Mouse (Mus musculus) ovary, postnatal 36 days (tissue): ENCODE measurements around the gene Bcl9.
A peak's percentile ranks its signal among the peaks of the same experiment; 100 is the strongest.

ENCODE experiments used
- DNase-seq: peaks from one replicate; pipeline ENCODE4 v3.0.0; 2022; ENCODE audit warnings: low spot score, mixed read lengths

The Bcl9 gene

DNA sequence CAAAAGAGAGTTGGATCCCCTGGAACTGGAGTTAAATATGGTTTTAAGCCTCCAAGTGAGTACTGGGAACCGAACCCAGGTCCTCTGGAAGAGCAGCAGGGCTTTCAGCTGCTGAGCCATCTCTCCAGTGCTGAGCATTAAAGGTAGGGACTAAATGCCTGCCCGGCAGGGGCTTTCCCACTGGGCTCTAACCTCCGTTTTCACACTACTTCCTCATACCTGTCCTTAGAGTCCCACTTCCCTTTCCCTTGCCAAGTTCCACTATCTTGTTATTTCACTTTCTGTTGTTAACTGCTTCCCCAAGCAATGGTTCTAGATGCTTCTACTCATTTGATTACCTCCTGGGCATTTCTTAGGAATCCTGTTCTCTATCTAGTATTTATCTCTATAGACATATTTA, 65.4 kb downstream of the Bcl9 start:
- DNase-seq: no peak

DNA sequence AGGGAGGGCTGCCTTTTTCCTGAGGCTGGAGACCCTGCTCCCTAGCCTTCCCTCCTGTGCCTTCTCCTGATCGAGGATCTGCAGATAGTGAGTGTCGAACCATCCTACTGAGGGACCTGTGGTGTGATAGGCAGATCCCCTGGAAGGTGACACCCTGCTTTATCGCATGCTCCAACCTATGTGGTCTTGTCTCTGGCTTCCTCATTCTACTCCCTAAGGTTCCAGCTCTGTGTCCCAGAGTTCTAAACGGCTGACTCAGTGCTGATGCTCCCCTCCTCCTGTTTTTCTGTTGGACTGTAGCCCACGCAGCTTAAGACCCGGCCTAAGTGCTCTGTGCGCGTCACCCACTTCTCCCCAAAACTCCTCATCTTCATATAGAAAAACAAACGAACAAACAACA, 65.9 kb downstream of the Bcl9 start:
- no peak for DNase-seq

DNA sequence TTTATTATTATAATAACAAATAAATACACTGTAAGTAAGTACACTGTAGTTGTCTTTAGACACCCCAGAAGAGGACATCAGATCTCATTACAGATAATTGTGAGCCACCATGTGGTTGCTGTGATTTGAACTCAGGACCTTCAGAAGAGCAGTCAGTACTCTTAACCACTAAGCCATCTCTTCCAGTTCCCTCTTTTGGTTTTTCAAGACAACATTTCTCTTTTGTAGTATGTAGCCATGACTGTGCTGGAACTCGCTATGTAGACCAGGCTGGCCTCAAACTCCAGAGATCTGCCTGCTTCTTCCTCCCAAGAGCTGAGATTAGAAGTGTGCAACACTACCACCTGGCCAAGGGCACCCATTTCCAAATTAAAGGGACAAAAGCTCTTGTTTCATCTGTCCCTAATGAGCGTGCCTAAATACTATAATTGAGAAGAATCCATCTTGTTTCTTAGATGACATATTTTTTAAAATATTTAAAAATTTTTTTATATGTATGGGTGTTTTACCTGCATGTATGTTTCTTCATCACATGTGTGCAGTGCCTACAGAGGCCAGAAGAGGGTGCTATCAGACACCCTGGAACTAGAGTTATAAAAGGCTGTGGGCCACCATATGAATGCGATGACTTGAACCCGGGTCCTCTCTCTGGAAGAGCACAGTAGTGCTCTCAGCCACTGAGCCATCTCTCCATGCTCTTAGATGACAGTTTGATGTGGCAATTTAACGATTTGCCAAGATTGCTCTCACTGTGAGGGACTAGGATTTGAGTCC, 66.9 kb downstream of the Bcl9 start:
- DNase-seq: no peak

DNA sequence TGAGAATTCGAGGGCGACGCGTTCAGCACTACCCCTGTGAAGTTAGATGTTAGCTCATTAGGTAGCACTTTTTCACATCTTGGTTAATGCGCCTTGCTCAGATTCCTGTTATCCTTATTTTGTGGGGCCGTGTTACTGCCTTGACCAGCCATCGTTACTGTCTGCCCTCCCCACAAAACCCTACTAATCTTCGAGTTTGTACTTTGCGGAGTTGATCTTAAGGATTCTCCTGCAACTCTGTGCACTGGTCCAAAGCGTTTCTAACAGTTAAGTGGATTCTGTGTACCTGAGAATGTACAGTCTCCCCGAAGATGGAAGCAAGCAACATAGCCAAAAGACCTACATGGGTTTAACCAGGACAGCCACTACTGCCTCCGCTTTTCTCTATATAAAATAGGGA, 69.3 kb downstream of the Bcl9 start:
- DNase-seq: no peak

DNA sequence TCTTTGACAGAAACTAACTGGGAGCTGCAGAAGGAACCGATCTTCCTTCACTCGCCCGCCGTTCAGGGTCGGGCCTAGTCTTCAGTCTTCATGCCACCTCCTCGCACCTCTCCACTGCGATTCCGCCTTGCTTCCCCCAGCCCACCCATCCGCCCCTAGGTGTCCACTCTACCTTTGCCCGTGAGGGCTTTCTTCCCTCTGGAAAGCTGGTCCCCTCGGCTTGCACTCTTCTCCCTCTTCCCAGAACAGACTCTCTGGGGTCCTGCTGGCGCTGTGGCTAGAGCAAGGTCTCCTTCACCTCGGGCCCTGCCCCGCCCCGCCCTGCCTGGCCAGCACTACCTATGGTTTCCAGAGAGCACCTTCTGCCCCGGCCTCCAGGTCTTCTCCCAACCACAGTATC, 69.7 kb downstream of the Bcl9 start:
- no peak for DNase-seq

DNA sequence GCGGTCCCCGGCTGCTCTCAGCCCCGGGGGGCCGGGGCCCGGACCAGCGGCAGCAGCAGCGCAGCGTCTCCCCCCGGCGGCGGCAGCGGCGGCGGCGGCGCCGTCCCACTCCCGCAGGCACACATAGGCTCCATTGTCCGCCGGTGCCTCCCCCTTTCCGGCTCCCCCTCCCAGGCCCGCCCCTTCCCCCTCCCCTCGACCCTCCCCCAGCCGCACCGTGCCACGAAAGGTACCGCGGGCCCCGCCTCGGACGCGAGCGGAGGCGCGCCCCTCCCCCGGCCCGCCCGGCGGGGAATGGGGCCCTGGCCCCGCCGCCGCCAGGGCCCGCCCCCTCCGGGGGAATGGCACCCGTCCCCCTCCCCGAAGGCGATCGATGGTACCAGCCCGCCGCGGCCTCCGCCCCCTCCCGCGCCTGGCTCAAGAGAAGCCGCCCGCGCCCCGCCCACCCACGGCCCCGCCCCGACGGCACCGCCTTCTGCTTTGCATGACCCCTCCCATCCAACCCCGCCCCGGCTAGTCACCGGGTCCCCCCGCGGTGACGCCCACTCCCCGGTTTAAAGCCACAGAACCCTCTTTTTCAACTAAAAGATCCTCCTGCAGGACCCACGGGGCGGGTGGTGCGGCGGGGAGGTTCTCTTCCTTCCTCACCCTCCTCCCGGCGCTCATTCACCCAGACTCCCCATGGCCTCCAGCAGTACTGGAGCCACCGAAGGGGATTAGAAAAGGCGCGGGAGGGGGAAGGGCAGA, 70.3 kb downstream of the Bcl9 start:
- peak; percentile 94 for DNase-seq

DNA sequence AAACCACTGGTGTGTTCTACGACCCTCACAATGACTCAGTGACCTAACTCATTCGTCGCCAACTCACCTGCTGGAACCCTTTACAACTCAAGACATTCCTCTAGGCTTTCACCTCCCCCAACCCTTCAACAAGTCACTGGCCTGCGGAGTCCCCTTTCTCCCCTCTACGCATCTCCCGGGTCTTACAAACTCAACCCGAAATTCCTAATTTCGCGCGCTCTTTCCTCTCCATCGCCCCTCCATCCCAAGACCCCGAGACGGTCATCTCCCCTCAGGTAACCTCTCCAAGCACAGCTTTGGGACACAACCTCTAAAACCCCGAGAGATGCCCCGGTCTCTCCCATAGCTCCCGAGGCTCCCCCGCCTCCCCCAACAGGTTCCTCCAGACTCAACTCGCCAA, 71.0 kb downstream of the Bcl9 start:
- no peak for DNase-seq

DNA sequence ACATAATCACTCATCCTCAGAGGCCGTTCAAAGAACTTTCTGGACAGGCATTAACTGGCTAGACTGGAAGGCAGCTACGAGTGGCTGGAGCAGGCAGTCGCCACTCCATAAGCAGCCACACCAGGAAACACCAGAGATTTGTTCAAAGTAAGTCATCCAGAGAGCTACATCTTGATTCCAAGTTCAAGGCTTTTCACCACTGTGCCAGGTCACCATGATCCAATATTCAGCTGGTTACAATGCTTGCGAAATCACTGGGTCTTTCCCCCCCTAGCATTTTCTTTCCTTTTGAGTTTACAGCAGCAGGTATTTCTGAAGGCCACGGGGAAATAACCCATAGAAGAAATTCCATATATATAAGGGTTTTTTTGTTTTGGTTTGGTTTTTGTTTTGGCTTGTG, 72.5 kb downstream of the Bcl9 start:
- no peak for DNase-seq

DNA sequence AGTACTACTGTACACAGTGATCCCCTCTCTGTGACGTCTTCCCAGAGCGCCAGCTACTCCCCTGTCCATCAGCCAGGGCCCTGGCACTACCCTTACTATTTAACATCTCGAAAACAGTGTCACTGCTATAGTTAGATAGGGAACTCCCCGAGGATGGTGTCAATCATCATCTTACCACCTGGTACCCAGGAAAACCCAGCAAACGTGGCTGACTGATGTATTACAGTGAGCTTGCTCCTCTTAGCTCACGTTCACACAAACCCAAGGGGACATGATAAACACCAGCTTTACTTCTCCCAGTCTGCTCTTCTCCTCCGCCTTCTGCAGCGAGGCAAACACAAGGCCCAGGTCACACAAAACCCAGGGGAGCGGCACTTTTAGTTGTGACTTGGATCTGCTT, 74.5 kb downstream of the Bcl9 start:
- no peak for DNase-seq

DNA sequence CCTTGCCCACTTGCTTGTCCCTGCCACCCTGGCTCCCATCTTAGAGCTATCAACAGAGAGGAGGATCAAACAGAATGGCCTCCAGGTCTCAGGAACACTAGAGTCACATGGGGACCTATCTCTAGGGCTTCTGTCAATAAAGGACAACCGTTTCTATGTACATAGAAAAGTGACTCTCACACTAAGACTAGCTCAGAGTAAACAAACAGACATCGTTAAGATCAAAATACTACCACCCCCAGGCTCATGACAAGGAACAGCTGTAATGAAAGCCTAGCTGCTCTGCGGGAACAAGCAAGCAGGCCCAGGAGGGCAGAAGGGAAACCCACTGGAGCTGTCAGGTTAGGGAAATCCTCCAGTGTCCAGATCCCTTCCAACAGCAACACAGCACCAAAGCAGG, 82.2 kb downstream of the Bcl9 start:
- DNase-seq: no peak

DNA sequence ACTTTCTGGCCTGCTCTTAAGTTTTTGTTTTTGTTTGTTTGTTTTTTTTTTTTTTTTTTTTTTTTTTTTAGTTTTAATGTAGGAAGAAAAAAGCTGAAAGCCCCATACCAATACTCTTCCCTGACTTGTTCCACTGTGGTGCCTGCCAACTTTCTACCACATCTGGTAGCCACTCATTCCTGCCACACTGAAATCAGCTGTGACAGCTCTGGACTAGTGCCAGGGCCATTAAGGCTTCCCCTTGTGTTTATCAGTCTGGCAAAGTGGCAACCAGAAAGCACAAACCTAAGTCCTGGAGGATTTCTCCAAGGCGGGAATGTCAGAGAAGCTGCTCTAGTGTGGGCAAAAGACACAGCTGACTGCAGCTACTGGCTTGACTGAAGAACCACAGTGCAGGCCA, 83.3 kb downstream of the Bcl9 start:
- DNase-seq: no peak

DNA sequence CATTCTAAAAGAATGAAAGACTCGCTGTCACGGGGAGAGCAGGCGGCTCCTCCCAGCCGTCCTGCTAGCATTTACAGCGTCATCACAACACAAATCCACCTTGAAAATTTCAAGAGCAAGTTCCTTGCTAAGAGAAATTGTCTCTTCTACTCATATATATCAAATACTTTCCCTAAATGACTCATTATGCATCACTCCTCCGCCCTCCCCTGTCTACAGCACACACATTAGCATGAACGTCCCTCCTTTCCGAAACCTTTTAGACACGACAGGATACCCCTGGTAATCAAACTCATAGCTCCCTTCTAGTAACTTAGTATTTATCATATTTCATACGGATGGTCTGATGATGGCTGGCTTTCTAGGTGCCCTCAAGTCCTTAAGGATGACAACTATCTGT, 83.8 kb downstream of the Bcl9 start:
- no peak for DNase-seq

DNA sequence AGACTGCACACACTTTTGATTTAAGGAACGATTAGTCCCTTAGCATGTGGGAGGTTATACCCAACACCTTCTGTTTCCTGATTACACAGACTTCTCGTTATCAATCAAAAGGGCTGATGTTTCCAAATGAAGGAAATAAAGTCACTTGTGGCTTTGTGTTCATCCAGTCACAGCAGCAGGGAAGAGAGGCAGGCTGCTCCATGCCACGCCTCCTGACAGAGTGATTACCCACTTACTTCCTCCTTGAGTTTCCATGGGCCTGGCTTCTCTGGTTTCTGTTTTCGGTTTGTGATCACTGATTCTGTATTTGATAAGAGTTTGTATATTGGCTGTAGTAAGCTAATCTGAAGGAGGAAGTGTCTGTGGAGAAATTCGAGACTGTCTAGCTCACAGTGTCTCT, 86.5 kb downstream of the Bcl9 start:
- no peak for DNase-seq

DNA sequence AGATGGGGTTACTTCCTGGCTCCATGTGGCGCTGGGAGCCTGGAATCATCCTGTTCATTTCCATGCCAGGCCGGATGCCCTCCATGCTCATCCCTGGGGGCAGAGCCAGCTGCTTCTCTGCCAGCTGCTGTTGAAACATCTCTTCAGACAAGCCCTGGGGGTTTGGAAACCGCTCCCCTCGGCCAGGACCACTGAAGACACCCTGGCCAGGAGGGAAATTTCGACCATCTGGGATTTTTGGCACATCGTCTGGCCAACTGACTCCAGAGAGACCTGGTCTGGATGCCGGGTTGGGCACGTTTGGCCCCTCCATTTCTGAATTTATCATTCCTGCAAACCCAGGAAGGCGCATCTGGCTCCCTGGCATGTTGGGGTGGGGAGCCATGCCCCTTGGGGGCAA, 88.4 kb downstream of the Bcl9 start:
- no peak for DNase-seq

DNA sequence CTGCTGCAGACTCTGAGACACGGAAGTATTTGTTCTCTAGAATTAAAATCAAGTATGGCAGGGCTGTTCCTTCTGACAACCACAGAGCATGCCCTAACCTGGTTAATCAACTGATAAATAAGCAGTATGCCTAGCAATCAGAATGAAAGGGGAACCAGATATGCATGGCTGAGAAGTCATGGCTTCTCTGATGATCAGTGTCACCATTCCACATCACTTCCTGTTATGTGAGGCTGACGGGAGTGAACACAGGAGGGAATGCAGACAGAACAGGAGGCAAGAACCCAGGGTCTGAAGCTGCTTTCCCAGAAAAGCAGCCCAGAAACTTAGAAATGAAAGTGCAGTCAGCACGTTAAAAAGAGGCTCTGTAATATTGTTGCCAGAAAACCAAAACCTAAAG, 91.2 kb downstream of the Bcl9 start:
- DNase-seq: no peak

DNA sequence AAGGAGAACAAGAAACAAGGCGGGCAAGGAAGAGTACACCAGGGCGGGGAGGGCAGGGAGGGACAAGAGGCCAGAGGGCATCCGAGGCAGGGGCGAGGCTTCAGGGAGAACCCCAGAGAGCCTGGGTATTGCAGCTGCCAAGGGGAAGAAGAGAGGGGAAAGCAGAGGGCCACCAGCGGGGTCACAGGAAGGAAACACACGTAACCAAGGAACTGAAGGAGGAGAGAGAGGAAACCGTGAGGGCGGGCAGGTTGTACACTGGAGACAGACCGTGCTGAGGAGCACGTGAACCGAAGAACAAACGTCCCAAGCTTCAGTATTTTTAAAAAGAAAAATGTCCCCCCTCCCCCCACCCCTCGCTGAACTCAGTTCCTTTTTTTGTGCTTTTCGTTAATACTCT, 93.8 kb downstream of the Bcl9 start:
- DNase-seq: no peak

DNA sequence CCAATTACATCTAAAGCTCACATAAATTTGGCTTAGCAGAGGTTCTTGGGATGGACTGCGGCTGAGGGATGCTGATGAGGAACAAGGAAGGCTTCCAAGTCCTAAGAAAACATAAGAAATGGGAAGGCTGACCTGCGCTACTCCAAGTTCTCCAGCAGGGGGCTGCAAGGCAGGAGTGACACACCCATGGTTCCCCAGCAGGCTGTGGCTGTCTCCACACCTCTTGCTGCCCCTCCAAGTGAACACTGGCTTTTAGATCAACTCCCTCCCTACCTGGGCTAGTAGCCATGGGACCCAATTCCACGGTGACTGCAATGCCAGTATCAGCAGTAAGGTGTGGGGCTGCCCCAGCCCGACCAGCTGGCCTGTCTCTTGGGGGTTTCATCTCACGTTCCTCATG, 95.8 kb downstream of the Bcl9 start:
- peak; percentile 41 for DNase-seq

DNA sequence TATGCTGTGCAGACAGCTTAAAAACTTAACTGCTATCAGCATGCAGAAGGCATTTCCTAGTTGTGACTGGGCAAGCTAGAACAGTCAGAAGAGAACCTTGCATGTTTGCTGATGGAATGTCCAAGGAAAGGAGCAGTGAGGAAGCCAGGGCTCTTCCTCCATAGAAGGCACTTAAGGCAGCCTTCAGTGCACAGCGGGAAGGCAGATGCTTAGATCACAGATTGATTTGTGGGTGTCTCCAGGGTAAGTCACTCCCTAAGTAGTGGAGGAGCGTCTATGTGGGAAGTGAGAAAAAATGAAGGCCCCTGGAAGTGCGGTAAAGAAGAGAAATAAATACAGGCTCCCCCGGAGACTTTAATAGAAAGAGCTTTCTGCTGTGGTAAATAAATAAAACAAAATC, 98.5 kb downstream of the Bcl9 start:
- no peak for DNase-seq

DNA sequence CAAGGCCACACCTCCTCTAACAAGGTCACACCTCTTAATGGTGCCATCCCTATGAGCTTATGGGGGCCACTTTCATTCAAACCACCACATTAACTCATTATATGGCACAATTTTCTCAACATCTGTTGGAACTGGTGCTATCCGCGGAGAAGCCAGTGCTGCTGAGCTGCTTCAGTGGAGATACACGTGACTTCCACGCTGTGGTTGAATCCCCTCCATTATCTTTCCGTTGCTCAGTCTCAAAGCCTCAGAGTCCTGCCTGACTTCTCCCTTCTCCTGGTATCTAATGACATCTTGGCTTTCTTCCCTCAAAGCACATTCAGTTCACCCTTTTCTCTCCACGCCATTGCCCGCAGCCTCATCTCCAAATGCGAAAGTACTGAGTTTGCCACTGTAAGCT, 101.1 kb downstream of the Bcl9 start:
- DNase-seq: no peak

DNA sequence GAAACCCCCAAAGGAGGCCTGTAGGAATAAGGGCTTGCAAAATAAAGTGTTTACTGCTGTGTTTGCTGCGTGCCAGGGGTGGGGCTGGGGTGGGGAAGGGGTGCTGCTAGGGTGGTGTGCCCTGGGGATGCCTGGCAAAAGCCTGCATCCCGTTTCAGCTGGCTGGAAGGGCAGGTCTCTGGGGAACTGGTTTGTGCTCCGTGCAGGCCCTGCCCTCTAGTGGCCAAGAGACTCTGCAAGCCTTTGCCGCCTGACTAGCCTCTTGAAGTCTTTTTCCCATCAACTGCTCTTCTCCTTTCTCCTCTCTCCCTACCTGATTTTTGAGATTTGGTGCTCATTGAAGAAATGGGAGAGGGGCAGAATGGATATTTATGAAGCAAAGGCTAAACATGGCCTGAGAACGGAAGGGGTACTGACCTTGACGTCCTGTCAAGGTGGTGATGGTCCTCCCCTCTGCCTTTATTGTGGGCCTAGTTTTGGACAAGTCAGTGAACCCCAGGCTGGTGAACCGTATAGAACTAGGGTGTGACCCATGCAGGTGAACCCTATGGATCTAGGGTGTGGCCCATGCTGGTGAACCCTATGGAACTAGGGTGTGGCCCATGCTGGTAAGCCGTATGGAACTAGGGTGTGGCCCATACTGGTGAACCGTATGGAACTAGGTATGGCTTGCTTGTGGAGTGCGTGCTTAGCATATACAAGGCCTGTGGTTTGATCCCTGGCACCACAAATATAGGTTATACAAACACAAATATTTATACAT, 112.4 kb downstream of the Bcl9 start:
- peak; percentile 63 for DNase-seq

DNA sequence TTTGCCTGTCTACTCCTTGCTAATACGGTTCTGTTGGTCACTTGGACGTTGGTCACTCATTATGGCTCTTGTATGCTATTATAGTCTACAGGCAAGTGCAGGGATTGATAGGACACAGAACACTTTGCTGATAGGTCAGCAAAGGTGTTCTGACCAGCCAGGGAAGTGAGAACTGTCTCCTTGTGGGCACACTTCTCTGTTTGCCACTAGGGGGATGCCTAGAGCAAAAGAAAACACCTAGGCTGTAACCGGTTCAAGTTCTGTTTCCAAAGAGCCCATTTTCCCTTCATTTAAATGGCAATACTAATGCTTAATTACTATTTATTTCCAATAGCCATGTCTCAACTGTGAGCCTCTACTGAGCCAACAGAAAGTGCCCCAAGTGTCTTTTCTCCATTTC, 113.9 kb downstream of the Bcl9 start:
- no peak for DNase-seq

DNA sequence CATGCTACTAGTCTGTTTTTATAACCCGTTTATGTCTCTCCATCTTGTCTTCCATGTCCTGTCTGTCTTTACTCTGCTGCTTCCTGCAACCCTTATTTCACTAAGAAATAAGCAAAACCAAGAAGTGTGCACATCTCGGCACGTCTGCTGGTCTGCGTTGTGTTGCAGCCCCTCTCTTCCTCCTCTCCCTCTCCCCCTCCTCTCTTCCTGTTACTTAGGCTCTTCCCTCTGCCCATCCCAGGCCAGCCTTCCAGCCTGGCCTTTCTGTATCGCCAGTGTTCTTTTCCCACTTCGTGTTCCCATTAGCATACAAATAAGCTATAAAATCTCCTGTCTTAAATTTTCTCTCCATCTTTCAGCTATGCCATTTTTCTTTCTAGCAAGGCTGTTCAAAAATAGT, 117.2 kb downstream of the Bcl9 start:
- no peak for DNase-seq

DNA sequence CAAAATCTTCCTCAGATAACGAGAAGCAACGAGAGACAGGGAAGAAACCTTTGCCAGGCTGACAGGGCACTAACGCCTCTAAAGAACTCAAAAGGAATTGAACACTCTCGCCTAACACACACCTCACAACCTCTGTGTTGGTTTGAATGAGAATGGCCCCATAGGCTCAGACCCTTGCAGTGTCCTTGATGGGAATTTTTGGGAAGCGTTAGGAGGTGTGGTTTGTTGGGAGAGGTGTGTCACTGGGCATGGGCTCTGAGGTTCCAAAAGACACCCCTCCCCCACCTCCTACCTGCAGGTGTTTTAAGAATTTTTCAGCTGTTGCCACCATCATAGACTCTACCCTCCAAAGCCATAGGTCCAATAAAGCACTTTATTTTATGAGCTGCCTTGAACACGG, 118.8 kb downstream of the Bcl9 start:
- no peak for DNase-seq
